Mouse (Mus musculus) liver (tissue): ENCODE results near the gene Foxg1.
A peak's percentile ranks its signal among the peaks of the same experiment; 100 is the strongest.

Experiments
- DNase-seq: peaks from one replicate; pipeline ENCODE4 v3.0.0-alpha.2; 2020; ENCODE audit warnings: mixed read lengths

The Foxg1 gene

GRCm38 (mm10) chr12:49386081-49386805 lies 3.8 kb downstream of the Foxg1 start:
- DNase-seq, result no peak

- DNase-seq, result no peak
Observed at GRCm38 (mm10) chr12:49387856-49388598, 5.6 kb downstream of the Foxg1 start.

GRCm38 (mm10) chr12:49389666-49390065 lies 7.2 kb downstream of the Foxg1 start:
- no peak for DNase-seq

- no peak for DNase-seq
Observed at GRCm38 (mm10) chr12:49390257-49390656, 7.8 kb downstream of the Foxg1 start.

- DNase-seq, result no peak
Observed at GRCm38 (mm10) chr12:49390926-49391304, 8.5 kb downstream of the Foxg1 start.

- DNase-seq, result peak; percentile 50
Observed at GRCm38 (mm10) chr12:49391305-49392040, 9.0 kb downstream of the Foxg1 start.

GRCm38 (mm10) chr12:49392041-49392390 lies 9.6 kb downstream of the Foxg1 start:
- no peak for DNase-seq

- no peak for DNase-seq
Observed at GRCm38 (mm10) chr12:49392876-49393275, 10.4 kb downstream of the Foxg1 start.

- no peak for DNase-seq
Observed at GRCm38 (mm10) chr12:49393639-49394038, 11.2 kb downstream of the Foxg1 start.

GRCm38 (mm10) chr12:49394181-49394580 lies 11.7 kb downstream of the Foxg1 start:
- no peak for DNase-seq

GRCm38 (mm10) chr12:49394836-49395235 lies 12.4 kb downstream of the Foxg1 start:
- no peak for DNase-seq

GRCm38 (mm10) chr12:49395969-49396368 lies 13.5 kb downstream of the Foxg1 start:
- DNase-seq, result no peak

GRCm38 (mm10) chr12:49396776-49397175 lies 14.3 kb downstream of the Foxg1 start:
- no peak for DNase-seq

- DNase-seq, result no peak
Observed at GRCm38 (mm10) chr12:49397443-49398162, 15.1 kb downstream of the Foxg1 start.

GRCm38 (mm10) chr12:49398163-49398540 lies 15.7 kb downstream of the Foxg1 start:
- DNase-seq, result no peak

- DNase-seq, result no peak
Observed at GRCm38 (mm10) chr12:49398636-49399035, 16.2 kb downstream of the Foxg1 start.

- DNase-seq, result no peak
Observed at GRCm38 (mm10) chr12:49399611-49400010, 17.2 kb downstream of the Foxg1 start.

- DNase-seq, result no peak
Observed at GRCm38 (mm10) chr12:49400036-49400852, 17.8 kb downstream of the Foxg1 start.

GRCm38 (mm10) chr12:49400853-49401118 lies 18.3 kb downstream of the Foxg1 start:
- DNase-seq, result no peak

- DNase-seq, result no peak
Observed at GRCm38 (mm10) chr12:49401119-49401795, 18.8 kb downstream of the Foxg1 start.

GRCm38 (mm10) chr12:49401796-49402130 lies 19.3 kb downstream of the Foxg1 start:
- DNase-seq, result no peak

GRCm38 (mm10) chr12:49409833-49410232 lies 27.4 kb downstream of the Foxg1 start:
- DNase-seq, result no peak
